Mouse (Mus musculus): ENCODE measurements around the gene Nisch.

DNA sequence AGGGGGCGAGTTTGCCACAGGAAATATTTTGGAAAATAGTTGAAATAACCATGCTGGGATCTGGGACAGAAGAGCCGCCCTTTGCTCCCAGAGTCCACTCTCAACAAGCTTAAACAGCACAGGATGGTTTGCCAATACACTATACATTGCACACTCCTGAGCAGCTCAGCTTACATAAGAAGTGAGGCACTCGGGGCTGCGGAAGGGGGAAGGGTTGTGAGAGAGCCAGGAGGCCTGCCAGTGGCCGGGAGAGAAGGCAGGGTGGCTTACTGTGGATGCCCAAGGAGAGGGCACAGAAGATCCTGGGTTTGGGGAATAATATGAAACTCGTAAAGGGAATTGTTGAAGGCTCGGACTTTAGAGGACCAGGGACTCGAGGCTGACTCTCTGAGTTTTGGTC lies 2.9 kb downstream of the Nisch start:
- TF ChIP-seq POLR2A (IDR thresholded peaks at IDR 0.05; ENCODE audit: low read depth, low read length), result no peak
- no peak for TF ChIP-seq CTCF (IDR thresholded peaks at IDR 0.05; ENCODE audit: borderline replicate concordance, insufficient read depth, low read length)
